Mouse (Mus musculus) frontal cortex, postnatal 14 days (tissue): ENCODE measurements around the gene Kmt2a.

ENCODE experiments used
- DNase-seq, 2 experiments: peaks; one replicate each; pipeline ENCODE4 v3.0.0; 2022; ENCODE audit warnings: low spot score in 2 of 2

Gene Kmt2a

DNA sequence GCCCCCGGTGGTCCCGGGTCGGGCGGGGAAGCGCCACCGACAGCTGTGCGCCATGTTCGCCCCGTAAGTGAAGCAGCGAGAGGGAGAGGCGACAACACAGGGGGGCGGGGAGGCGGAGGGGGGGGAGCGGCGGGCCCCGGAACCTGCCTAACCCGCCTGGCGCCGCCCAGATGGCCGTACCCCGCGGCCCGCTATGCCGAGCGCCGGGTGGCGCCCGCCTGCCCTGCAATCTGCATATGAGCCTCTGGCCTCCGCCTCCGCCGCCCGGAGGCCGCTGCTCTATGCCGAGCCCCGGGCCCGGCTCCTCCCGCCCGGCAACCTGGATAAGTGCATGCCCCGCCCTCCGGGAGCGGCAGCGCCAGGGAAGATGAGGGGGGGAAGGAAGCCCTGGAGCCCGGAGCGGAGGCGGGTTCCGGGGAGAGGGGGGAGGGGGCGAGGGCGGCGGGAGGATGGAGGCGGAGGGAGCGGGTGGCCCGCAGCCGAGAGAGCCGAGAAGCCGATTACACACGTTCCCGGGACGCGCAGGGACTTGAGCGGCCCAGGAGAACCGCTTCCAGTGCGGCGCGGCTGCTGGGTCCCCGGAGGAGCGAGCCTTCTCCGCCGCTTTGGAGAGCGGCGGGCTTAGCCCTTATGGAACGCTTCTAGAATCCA, at the start of gene Kmt2a:
TSS of gene Kmt2a (minus strand) at position 76 of the 651 bp plus-strand sequence.
- DNase-seq, result peak; percentile 95 to 96

DNA sequence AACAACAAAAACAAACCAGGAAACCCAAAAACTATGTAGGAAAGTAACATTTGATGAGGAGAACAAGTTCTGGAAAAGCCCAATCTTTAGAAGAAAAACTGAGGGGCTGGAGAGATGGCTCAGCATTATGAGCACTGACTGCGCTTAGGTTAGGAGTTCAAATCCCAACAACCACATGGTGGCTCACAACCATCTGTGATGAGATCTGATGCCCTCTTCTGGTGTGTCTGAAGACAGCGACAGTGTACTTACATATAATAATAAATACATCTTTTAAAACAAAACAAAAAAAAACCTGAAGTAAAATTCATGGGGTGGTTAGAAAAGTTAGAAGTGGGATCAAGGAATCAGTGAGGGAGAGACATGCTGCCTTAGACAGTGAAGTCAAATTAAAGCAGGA, 40.4 kb upstream of the Kmt2a start:
- DNase-seq, result no peak

DNA sequence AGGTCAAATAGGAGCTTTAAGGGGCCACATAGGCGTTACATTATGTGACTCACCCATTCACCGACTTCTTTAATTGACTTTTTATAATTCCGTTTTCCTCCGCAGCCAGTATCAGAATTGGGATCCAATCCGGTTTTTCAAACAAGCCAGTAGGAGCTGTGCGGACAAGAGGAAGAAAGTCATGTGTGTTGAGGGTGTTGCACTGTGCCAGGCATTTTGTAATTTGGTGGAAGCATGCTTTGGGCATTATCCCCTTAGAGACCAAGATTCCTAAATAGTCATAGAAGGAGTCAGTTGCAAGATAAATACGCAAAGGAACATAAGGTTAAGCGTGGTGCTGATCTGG, 40.0 kb upstream of the Kmt2a start:
- no peak for DNase-seq

DNA sequence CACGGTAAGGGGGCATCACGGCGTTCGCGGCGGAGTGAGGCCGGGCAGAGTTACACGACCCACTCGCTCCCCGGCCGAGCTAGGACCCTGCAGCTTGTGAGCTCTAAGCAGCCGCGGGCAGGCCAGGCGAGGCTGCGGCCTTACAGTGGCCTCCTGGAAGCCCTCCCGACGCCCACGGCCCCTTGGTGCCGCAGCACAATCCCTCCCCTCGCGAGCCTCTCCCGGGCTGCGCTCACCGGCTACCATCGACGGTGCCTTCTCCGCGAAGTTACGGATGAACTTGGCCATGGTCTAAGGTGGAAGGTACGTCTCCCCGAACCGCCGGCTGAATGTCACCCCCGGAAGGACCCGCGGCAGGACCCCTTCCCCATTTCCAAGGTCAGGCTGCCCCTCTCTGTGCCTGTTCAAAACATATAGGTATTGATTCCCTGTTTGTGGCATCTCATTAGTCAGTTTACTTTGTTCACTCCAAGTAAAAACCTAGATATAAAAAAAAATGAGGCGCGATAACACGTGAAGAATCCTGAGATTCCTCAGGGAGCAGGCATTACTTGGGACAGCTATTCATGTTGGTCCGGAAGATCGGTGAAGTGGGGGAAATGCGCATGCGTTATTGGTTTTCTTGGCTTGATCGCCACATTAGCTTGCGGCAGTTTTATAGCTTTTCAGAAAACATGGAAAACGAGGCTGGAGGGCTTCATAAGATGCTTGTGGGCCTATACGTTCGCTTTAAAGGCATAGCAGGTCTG, 39.5 kb upstream of the Kmt2a start, which contains the start of gene Atp5l:
TSS of gene Atp5l (minus strand) at position 369 of the 749 bp plus-strand sequence.
- peak; percentile 71 to 74 for DNase-seq

DNA sequence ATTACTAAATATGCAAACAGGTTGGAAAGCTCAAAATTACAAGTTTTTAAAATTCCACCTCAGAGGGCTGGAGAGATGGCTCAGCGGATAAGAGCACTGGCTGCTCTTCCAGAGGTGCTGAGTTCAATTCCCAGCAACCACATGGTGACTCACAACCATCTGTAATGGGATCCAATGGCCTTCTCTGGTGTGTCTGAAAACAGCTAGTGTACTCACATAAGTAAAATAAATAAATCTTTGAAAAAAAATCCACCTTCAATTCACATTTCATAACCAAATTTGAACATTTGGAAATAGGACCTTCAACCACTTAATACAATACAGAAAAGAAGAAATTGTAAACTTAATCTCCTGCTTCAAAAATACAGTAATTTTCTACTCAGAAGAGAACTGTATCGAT, 38.5 kb upstream of the Kmt2a start:
- DNase-seq, result no peak

DNA sequence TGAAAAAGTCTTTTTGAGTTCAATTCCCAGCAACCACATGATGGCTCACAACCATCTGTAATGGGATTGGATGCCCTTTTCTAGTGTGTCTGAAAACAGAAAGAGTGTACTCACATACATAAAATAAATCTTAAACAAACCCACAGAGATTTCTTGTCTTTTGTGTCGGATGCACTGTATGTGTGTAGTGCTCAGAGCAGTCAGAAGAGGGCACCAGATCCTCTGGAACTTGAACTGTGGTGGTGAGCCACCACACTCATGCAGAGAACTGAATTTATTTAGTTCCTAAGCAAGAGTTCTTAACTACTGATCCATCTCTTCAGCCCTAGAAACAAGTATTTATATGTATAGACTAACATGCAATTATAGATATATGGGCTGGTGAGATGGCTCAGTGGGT, 35.1 kb upstream of the Kmt2a start:
- peak in 1 of 2 experiments; percentile 27 for DNase-seq

DNA sequence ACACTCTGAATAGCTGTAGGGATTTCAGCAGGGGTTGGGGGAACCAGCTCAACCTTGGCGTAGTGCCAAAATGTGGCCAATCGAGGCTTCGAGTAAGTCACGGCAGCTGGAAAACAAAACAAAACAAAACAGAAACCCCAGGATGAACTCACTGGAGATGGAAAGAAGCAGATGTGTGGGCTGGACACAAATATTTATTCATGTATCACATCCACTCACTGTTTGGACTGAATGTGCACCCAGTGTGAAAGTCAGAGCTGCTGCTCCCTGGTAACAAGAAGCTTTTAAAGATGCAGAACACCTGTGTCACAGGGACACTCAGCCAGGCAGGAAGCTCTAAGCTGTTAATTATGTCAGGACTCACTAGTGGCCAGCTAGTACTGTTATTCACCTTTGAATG, 33.6 kb upstream of the Kmt2a start:
- DNase-seq, result no peak

DNA sequence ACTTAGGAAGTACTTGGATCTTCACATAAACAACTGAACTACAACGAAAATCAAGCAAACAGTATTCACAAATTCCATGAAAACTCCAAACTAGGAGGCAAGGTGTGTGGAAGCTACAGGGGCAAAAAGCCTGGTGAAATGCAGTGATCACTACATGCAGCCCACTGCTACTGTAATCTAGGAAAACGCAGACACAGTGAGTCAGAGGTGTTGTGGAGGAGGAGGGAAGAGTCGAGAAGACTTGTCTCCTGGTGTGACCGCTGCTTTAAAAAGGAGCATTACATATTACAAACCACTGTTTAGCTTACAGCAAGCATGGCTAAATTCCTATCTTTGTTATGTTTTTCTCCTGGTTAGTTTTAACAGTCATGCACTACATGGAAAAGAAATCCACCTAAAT, 30.3 kb upstream of the Kmt2a start:
- DNase-seq, result no peak

DNA sequence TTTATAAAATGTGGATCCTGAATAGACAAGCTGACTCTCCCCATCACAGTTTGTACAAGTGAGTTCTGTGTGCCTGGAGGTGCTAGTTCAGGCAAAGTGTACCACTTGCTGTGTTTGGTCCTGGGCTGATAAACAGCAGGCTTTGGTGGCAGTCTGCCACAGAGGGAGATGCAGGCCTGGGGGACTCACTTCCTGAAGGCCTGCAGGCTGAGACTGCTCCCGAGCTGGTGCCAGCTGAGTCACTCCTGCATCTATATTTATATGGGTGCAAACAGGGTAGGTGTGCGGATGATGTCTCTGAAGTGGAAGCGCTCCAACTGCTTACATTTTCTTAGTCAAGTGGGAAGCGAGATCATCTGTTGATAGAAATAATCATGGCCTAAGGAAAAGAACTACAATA, 24.5 kb upstream of the Kmt2a start:
- peak; percentile 52 to 57 for DNase-seq

DNA sequence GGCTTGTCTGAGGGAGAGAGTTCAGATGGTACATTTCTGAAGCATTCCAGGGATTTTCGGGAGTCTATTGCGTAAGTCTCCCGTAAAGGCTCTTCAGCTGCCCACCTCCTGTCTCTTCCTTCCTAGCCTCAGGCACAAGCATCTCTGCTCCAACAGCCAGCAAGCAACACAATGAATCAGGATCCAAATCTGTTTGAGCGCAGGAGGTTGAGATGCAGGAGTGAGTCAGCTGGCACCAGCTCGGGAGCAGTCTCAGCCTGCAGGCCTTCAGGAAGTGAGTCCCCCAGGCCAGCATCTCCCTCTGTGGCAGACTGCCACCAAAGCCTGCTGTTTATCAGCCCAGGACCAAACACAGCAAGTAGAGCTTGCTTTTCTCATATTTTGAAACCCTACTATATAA, 23.9 kb upstream of the Kmt2a start:
- DNase-seq, result peak; percentile 54 to 65

DNA sequence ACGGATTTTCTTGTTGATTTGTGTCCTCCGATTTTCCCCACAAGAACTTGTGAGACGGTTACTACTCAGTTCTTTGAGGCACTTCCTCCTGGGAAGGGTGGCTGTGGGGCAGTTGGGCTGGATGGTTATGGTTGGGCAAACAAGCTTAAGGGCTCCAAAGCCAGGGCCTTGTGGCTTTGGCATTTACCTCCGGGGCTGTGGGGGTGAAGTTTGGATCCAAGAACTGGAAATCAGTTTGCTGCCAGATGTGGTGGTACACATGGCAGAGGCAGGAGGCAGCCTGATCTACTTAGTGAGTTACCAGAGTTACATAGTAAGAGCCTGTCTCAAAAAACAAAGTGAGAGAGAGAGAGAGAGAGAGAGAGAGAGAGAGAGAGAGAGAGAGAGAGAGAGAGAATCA, 22.8 kb upstream of the Kmt2a start:
- no peak for DNase-seq

DNA sequence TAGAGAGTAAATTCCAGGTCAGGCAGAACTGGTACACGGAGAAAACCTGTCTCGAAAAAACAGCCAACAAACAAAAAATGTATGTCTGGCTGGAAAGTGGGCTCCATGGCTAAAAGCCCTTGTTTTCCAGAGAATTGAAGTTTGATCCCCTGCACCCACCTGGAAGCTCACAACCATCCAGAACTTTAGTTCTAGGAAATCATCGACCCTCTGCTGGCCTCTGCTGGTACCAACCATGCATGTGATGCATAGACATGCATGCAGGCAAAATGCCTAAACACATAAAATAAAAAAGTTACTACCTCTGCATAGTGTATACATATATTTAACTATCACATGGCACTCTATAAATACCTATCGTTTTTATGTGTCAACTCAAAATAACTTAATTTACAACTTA, 19.3 kb upstream of the Kmt2a start:
- DNase-seq, result no peak

DNA sequence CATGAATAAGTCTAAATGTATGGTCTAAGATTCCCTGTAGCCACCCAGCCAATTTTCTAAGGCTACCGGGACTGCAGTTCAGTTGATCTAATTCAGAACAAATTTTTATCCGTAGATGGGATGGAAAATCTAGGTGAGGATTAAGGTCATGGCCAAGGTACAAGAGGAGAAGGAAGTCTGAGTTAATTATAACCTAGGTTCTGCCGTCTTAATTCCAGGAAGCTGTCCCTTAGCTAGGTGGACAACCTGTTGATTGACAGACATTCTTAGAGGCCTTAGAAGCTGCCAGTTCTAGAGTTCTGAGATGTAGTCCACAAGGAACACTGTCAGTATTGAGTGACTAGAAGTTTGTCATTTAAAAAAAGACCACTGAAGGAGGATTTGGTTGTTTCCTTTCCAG, 18.6 kb upstream of the Kmt2a start:
- no peak for DNase-seq

DNA sequence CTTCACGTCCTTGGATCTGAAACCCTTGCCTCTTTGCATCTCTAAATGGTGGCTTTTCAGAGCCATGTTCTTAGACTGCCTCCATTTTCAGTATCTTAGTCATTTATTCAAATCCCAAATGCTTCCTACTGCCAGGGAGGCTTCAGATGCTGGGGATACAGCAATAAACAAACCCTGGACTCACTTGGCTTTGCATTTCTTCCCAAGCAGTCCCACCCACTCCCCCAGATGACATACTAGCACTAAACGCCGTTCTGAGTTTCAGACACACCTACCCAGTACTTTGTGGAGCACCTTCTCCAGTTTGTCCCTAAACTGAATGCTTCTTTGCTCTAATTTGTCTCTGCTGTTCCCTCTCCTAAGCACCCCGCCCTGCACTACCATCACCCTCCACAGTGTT, 15.9 kb upstream of the Kmt2a start:
- DNase-seq, result no peak

DNA sequence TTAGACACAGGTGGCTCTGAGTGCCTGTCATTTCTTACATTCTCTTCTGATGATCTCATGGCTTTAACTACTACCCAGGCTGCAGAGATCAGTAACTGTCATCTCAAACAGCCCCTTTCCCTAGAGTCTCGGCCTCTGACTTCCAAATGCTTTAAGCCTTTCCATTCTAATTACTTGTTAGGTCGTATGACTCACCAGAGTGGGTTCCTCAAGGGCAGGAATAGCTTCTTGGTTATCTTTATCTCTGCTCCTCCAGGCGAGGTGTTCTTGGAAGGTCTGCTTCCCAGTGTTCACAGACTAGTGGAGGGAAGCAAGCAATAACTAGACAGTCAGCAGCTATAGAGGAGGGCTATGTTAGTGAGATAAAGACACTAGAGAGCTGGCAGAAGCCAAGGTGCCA, 11.6 kb upstream of the Kmt2a start:
- DNase-seq, result no peak

DNA sequence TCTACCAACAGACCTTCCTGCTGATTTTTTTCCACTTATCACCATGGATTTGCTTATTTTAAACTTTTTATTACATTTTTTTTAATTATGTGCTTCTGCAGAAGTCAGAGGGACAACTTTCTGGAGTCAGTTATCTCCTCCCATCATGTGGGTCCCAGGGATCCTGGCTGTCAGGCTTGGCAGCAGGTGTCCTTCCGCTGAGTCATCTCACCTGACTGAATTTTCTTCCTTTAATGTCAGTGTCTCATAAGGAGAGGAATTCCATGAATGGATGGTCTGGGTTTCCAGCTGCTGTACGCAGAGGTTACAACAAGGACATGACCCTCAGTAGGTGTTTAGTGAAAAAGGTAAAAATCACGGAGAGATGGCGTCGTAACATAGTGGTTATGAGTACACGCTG, 10.1 kb upstream of the Kmt2a start:
- DNase-seq, result no peak

DNA sequence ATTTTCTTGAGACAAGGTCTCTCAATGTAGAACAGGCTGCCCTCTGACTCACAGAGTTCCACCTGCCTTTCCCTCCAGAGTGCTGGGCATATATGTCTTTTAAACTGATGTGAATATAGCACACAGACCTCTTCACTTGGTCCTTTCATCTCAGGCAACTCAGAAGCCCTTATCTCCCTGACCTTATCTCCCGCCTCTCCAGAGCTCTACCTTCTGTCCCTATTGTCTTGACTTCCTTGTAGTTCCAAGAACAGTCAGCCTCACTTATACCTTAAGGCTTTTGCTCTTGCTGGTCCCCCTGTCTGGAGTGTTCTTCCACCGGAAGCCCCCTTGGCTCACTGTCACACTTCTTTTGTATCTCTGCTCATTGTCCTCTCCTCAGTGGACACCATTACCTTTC, 9.0 kb upstream of the Kmt2a start:
- DNase-seq, result no peak

DNA sequence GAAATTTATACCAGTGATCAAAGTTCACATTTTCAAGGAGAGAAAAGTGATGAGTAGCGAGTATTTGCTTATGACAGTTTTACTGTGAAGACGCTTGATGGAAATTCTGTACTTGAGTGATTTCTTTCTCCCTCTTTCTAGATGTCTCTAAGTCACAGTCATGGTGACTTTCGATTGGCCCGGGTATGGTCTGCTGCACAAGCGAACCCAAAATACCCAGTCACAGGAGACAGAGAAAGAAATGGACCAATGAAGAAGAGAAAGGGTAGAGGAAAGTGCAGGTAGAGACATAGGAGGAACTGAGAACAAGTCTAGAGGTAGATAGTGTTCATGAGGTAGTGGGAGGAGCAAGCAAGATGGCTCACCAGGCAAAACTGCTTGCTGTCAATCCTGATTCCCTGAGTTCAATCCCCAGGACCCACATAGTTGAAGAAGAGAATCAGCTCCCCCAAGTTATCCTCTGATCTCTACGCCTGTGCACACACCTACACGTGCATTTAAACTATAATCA, 7.1 kb upstream of the Kmt2a start:
- no peak for DNase-seq

DNA sequence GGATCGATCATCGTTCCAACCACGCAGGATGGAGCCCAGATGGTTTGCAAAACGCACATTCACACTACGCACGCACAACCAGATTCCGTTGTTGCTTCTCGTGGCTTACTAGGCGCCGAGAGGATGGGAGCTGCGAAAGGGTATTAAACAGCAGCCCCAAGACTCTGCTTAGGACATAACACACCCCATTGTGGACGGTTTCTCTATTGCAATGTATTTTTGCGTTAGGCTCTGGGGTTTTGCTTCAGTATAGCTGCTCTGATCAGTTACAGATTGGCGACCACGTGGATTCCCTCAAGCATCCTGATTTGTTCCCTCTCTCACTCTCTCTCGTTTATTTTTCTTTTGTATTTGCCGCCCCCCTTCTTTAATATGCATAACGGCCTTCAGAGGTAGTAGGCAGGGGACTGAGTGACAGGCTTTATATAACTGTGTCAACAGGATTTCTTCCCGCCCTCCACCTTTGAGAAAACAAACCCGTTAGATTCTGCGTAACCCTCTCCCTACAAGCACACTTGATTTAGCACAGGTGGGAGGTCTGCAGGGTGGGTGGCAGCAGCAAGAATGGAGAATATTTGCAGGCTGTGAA, 2.0 kb upstream of the Kmt2a start:
- peak; percentile 14 to 42 for DNase-seq

DNA sequence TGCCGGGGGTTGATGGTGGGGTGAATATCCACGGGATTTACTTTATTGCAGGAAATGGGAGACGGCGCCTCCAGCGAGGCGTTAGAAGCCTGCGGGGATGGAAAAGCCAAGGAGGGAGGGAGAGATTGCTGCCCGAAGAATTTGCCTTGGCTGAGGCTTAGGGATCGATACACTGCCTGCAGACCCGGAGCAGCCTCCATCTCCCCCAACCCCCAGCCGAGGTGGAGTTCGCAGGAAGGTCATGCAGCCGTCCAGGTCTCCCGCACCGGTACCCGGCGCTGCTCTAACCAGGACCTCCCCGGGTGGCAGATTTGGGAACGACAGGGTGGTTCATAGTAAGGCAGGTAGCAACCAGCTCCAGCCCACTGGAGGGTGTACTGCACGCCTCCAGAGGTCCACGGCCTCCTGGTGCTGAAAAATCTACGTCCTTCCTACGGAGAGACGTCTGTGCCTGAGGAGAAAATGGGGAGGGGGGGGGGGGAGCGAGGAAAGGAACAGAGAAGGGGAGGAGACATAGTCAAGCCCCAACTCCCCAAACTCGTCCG, 1.4 kb upstream of the Kmt2a start:
- peak; percentile 42 to 60 for DNase-seq

DNA sequence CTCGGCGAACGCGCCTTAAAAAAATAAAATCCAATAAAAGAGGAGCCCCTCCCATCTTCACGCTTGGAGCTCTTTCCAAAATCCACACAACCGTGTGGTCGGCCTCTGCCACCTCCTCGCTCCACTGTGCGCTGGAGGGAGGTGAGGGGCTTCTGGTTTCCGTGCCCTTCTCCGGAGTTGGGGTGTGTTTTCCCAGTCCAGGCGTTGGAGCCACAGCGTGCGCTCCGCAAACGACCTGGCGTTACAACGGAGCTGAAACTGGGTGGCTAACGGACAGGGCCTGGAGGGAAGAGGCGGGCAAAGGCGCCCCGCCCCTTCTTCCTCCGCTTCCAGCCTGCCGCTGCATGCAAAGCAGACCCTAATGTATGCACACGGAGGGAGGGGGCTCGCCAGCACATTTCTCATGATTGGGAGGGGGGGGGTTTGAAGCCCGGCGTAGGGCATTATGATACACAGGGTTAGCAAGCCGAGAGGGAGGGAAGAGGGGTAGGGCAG, 892 bp upstream of the Kmt2a start:
- DNase-seq, result peak; percentile 63 to 67

DNA sequence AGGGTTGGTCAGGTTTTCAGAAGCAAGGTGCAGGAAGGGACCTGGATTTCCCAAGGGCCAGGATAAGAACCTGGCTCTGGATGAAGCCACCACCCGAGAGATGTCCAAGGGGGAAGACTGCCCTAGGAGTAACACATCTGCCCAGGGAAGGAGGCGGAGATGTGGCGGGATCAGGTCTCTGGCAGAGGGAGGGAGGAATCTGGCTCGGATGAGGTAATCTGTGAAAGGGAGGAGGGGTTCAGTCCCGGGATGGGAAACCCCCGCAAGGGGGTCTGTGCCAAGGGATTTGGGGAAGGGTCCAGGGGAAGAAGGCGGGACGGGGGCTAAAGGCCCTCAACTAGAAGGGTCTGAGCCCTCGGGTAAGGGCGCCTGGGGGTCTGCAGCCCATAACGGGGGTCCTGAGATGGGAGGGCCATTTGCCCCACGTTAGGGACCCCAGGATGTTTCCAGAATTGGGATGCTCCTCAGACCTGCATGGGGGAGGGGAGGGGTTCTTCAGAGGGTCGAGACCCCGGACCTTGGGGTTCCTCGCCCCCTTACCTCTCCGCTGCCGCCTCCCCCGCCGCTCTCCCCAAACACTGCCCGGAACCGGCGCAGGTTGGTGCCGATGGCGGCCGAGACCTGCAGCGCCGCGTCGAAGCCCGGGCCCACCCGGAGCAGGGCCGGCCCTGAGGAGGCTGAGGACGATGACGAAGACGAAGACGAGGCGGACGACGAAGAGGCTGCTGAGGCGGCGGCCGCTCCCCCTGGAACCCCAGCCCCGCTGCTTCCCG, 601 bp downstream of the Kmt2a start:
- DNase-seq, result peak; percentile 28 to 37
